Mouse (Mus musculus) urinary bladder, adult 2 months (tissue): ENCODE measurements around the gene Usp18. TPM values are rescaled to one million over a fixed set of nuclear protein-coding genes. Genes with fewer than 3 reads are reported as not detected.

Experiments
- DNase-seq: peaks from one replicate; pipeline ENCODE4 v3.0.0; 2022; ENCODE audit warnings: low spot score
- polyA plus RNA-seq: library from polyadenylated mRNA; depleted of rRNA; stranded (reverse); fragments of >200 nt; gene quantifications from 2 replicates; pipeline ENCODE4 v1.2.3, GENCODE M21; 2012; rRNA removed

Usp18 gene
- polyA plus RNA-seq, 1 experiment, result 21.6 TPM

GRCm38 (mm10) chr6:121303466-121304220 lies 57.9 kb downstream of the Usp18 start:
- DNase-seq, result no peak

DNA sequence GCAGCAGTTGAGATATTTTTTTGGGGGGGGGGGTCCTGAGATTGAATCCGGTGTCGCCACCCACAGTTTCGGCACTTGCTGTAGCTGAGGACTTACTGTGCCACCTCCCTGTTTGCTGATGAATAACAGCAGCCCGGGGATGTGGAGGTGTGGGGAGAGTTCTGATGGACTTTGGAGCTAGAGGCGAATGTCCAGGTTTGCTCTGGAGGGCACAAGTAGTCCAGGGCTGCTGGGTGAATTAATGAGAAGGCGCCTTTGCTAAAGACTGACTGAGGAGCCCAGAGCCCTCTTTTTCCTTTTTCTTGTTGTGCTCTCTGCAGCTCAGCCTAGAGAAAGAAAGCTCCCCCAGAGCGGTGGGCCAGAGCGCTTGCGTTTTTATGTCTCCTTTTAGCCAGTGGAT lies 58.9 kb downstream of the Usp18 start:
- no peak for DNase-seq

DNA sequence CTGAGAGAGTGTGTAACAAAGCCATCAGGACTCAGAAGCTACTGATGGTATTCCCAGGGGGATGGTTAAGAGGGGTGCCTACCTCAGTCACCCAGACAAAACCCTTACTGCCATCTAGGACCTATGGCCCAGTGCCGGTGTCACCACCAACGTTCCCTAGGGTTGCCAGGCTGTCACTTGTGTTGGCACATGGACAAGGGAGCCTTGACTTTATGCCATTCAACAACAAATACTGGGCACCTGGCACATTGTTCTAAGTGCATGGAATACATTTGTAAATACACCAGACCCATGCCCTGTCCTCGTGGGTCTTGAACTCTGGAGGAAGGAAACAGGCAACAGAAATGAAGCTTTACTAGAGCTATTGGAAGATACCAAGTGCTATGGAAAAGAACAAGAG lies 59.9 kb downstream of the Usp18 start:
- no peak for DNase-seq

GRCm38 (mm10) chr6:121310984-121311383 lies 65.3 kb downstream of the Usp18 start:
- no peak for DNase-seq

DNA sequence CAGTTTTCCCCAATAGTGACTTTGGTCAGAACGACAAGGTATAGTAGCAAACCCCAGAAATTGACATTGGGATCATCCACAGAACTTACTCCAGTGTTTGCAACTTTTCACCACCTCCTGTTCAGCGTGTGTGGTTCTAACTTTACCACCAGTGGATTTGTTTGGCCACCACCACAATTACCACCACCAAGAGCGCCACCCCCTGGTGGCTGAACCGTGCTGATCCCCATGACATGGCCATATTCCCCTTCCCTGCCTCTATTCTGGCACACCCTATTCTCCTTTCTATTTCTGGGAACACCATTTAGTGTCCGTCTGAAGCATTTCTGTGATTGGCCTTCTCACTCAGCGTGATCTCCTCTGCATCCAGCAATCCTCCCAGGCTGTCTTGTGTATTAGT lies 73.4 kb downstream of the Usp18 start:
- no peak for DNase-seq

Other genes starting within 250 kb of the Usp18 start
- gene Mical3, start 114.9 kb upstream of the Usp18 start, polyA plus RNA-seq, result 34.0 and 63.0 TPM in 2 replicates
- gene Pex26, start 62.2 kb upstream of the Usp18 start, polyA plus RNA-seq, result 14.7 and 17.2 TPM in 2 replicates
- gene Tuba8, start 35.2 kb upstream of the Usp18 start, polyA plus RNA-seq, result 2.7 and 5.0 TPM in 2 replicates
- 0.40 and 1.2 TPM in 2 replicates for gene Slc6a13, start 54.3 kb downstream of the Usp18 start, polyA plus RNA-seq
- 0.12 and 0.25 TPM in 2 replicates for gene Slc6a12, start 97.2 kb downstream of the Usp18 start, polyA plus RNA-seq
- gene Iqsec3, start 227.8 kb downstream of the Usp18 start, polyA plus RNA-seq, result 0.06 and 0.09 TPM in 2 replicates